Mouse (Mus musculus): ENCODE results near the gene Kdm6a. TPM values are rescaled to one million over a fixed set of nuclear protein-coding genes. Genes with fewer than 3 reads are reported as not detected.

Gene Kdm6a
- 47.0 TPM for polyA plus RNA-seq (2017; shearing (Covaris generic))

DNA sequence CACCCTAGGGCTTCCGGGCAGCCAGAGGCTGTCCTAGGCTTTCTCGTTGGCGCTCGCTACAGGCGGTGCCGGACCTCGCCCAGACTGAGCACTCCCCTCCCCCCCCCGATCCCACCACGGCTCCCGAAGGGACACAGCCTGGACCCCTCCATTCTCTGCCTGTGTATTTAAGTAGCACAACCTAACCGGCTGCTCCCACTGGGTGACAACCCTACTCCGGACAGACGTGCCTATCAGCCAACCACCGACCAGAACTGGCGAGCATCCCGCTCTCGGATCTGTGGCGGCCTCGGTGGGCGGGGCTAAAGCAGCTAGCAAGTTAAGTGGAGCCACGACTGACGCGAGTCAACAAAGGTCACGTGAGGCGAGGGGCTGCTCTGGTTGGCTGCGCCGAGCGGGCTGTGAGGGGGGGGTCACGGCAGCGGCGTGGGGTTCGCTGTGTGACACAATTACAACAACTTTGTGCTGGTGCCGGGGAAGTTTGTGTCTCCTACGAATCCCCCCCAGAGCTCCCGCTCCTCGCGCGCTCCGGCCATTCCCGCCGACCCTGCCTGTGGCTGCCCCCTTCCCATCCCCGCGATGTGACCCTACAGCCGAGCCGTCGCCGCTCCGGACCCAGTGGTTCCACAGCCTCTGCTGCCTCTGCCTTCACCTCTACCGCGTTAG lies at the start of gene Kdm6a:
Gene Kdm6a, plus strand, starts transcription at position 384 of the 666 bp plus-strand sequence.

DNA sequence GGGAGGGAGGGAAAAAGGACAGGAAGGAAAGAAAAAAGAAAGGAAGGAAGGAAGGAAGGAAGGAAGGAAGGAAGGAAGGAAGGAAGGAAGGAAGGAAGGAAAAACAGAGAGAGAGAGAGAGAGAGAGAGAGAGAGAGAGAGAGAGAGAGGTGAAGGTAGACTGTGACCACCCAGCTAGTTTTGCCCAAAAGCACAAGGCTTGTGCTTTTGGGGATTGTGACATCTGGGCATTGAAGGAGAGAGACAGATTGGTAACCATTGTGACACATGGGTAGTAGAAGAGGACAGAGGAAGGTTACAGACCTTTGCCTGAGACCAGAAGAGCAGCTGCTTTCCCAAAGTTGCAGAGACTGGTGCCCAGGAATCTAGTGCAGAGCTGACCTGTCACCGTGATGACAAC lies 16.8 kb upstream of the Kdm6a start, which contains the start of gene Dusp21:
Gene Dusp21, plus strand, starts transcription at position 301 of the 400 bp plus-strand sequence.

Other genes with a start within 250 kb of the Kdm6a start
- not detected for gene Dusp21, start 16.7 kb upstream of the Kdm6a start, polyA plus RNA-seq (2017; shearing (Covaris generic))